22 mouse cellular contexts compared by ENCODE assay signal in the genomic region with DNA sequence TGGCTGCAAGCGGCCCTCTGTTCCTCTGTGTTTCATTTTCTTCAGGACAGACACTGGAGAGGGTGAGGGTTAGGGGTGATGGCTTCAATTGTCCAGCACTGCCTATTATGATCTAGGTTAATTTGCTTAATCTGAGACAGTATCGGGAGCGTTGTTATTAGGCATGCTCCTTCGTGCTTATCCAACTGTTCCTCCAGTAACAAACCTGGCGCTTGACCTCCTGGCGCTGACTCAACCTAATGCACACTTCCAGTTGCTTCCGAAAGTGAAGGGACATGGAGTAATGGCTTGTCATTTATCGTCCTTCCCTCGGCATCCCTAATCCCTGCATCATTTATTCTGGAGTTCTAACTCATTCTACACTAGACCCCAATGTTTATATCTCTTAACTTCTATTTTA. TPM values are rescaled to one million over a fixed set of nuclear protein-coding genes. Genes with fewer than 3 reads are reported as not detected.
DNase-seq lines count a peak whose midpoint lies in the region; ATAC-seq and TF ChIP-seq lines count a peak whose summit lies in the region.
"Had no signal": no experiment of that assay in that cellular context is flagged by ENCODE, and none has a peak within 500 bp of the region (broad histone marks: within the 10 kb centered on the region; RNA-seq: fewer than 3 reads in every experiment).

No protein-coding gene starts in this region.

- no peaks in the 10 kb centered on the region for H3K27me3 ChIP-seq in midbrain, embryonic 11.5 days (ENCODE audit: control insufficient read depth, insufficient read depth, low read length)
- no peaks in the 10 kb centered on the region for H3K27me3 ChIP-seq in midbrain, postnatal 0 days (ENCODE audit: insufficient read depth, low read length)
- H3K27me3 ChIP-seq: CH12.LX, Patski had no signal

- H3K36me3 ChIP-seq in midbrain, embryonic 11.5 days (ENCODE audit: control insufficient read depth, insufficient read depth, low read length) = no peaks in the 10 kb centered on the region
- H3K36me3 ChIP-seq in midbrain, postnatal 0 days (ENCODE audit: insufficient read depth, low read length) = no peaks in the 10 kb centered on the region
- H3K36me3 ChIP-seq: G1E had no signal

- peak; percentile 46 to 61 for DNase-seq in cerebellum, postnatal 10 days
- DNase-seq in cerebellum, adult 11 months = no peak
- DNase-seq in midbrain, embryonic 11.5 days (ENCODE audit: low spot score, missing footprints) = peak; percentile 68
- DNase-seq in midbrain, postnatal 0 days (ENCODE audit: low spot score) = no peak
- peak; percentile 20 for DNase-seq in retina, postnatal 1 day
- DNase-seq in retina, embryonic 14.5 days (ENCODE audit: low spot score) = no peak
- DNase-seq: adrenal gland, adult 2 months; adrenal gland, adult 8-10 months; adrenal gland, postnatal 10 days; adrenal gland, postnatal 14 days; adrenal gland, postnatal 25 days; adrenal gland, postnatal 36 days; B cell, adult 2 months; cerebellum, adult 11-12 months; cerebellum, adult 18-20 months; cerebellum, adult 2 months had no signal

- WGBS in midbrain, embryonic 11.5 days = 78% methylated on average over 9 of the region's 9 CpGs
- 74% methylated on average over 9 of the region's 9 CpGs for WGBS in midbrain, postnatal 0 days

- H3K9me3 ChIP-seq in midbrain, embryonic 11.5 days (ENCODE audit: control insufficient read depth, low read length) = no peaks in the 10 kb centered on the region
- H3K9me3 ChIP-seq in midbrain, postnatal 0 days (ENCODE audit: low read length) = no peaks in the 10 kb centered on the region
- H3K9me3 ChIP-seq: G1E had no signal

- ATAC-seq in midbrain, embryonic 11.5 days (ENCODE audit: low FRiP score) = no peak
- ATAC-seq in midbrain, postnatal 0 days (ENCODE audit: low FRiP score) = no peak
- ATAC-seq: Patski had no signal

- peaks cover 2% of the 10 kb centered on the region; the same call in 1 of the 2 replicates for H3K4me1 ChIP-seq in midbrain, embryonic 11.5 days (ENCODE audit: control insufficient read depth, insufficient read depth, low read length)
- H3K4me1 ChIP-seq in midbrain, postnatal 0 days (ENCODE audit: insufficient read depth, low read length) = no peaks in the 10 kb centered on the region

- no peak overlapping the region for H3K27ac ChIP-seq in midbrain, embryonic 11.5 days (ENCODE audit: low read depth, low read length)
- H3K27ac ChIP-seq in midbrain, postnatal 0 days (ENCODE audit: low read depth, low read length) = no peak overlapping the region

- no peak overlapping the region for H3K4me2 ChIP-seq in midbrain, embryonic 11.5 days
- H3K4me2 ChIP-seq in midbrain, postnatal 0 days (ENCODE audit: low read depth, low read length, poor library complexity, severe bottlenecking) = no peak overlapping the region

- no peak overlapping the region for H3K9ac ChIP-seq in midbrain, embryonic 11.5 days (ENCODE audit: low read length)
- no peak overlapping the region for H3K9ac ChIP-seq in midbrain, postnatal 0 days (replicated peaks; ENCODE audit: low read length, poor library complexity, severe bottlenecking)

- no peak overlapping the region for H3K4me3 ChIP-seq in midbrain, embryonic 11.5 days (ENCODE audit: low read depth, low read length)
- H3K4me3 ChIP-seq in midbrain, postnatal 0 days (ENCODE audit: low read depth, low read length) = no peak overlapping the region

- no peak for TF ChIP-seq CTCF in midbrain, postnatal 0 days (IDR thresholded peaks at IDR 0.05)

RNA-seq across cellular contexts. Expression of gene Cd2, which starts 46.9 kb away (rescaled TPM):
- polyA plus RNA-seq in midbrain, embryonic 11.5 days (2014; fragmentation: Nextera tagmentation; extraction: Ambion mirVana) = 0.28 TPM in 1 of 2 replicates, not detected in the other
- not detected in 2 replicates for total RNA-seq in midbrain, postnatal 0 days (2014; rRNA removed)
- polyA plus RNA-seq in midbrain, postnatal 0 days (2015; fragmentation: Nextera tagmentation; extraction: Ambion mirVana) = 0.21 and 0.22 TPM in 2 replicates
- total RNA-seq: MEL had no signal
- polyA plus RNA-seq: brain, embryonic 14.5 days; C2C12; G1E; Patski had no signal

Comparison
In these comparisons a context has a peak if more than half of its experiments do, and no peak if none do; other contexts are left out.
1. DNase-seq: peak in cerebellum, postnatal 10 days (2 of 2), midbrain, embryonic 11.5 days (single experiment) and retina, postnatal 1 day (single experiment); none in cerebellum, adult 11 months (single experiment), midbrain, postnatal 0 days (single experiment) and retina, embryonic 14.5 days (single experiment).